Mouse (Mus musculus): ENCODE measurements around the gene Nat8f4.

DNA sequence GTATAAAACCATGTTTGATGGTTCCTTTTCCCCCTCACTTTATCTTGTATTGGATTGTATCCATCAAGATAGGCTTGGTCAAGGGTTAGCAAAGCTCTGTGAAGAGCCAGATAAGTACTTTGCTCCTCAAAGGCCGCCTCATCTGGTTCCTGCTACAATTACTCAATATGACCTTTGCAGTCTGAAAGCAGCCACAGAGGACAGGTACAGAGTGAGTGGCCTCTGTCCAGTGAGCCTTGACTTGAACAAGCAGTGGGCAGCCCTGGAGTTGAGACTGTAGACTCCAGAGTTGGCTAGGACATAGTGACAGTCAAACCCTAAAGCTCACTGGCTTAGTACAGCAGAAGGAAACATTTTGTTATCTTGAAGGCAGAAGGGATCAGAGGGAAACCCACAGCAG, 24.6 kb upstream of the Nat8f4 start:
- TF ChIP-seq MYOD1 (IDR thresholded peaks at IDR 0.05; ENCODE audit: control insufficient read depth in 1 of 3, insufficient read length in 2 of 3, low read depth in 2 of 3) (no peak), POLR2A (IDR thresholded peaks at IDR 0.05; ENCODE audit: insufficient read length, low read depth) (no peak), TCF12 (IDR thresholded peaks at IDR 0.05; ENCODE audit: insufficient read depth, poor library complexity, severe bottlenecking) (no peak), E2F4 (IDR thresholded peaks at IDR 0.05; ENCODE audit: insufficient read depth) (no peak), USF1 (IDR thresholded peaks at IDR 0.05; ENCODE audit: low read depth) (no peak), MAX (IDR thresholded peaks at IDR 0.05; ENCODE audit: low read depth) (no peak), POLR2AphosphoS2 (IDR thresholded peaks at IDR 0.05; ENCODE audit: insufficient read length, low read depth) (no peak), MYOG (IDR thresholded peaks at IDR 0.05; ENCODE audit: control insufficient read depth in 1 of 3, insufficient read depth in 1 of 3, insufficient read length in 2 of 3, low read depth in 2 of 3) (no peak), CEBPB (IDR thresholded peaks at IDR 0.05; ENCODE audit: insufficient read depth, poor library complexity, severe bottlenecking) (no peak), REST (IDR thresholded peaks at IDR 0.05; ENCODE audit: insufficient read depth, insufficient read length) (no peak)

Data from myocyte (in vitro differentiated cells).